Mouse (Mus musculus): Measurements from ENCODE around the gene Ube2e3.

GRCm38 (mm10) chr2:78869721-78870442 is 2.0 kb downstream of the Ube2e3 start:
- TF ChIP-seq CTCF (IDR thresholded peaks at IDR 0.05; ENCODE audit: extremely low read depth, insufficient read depth, insufficient read length, insufficient replicate concordance), result no peak
- no peak for TF ChIP-seq POLR2A (IDR thresholded peaks at IDR 0.05; ENCODE audit: low read depth, low read length)
